Mouse (Mus musculus) lung, postnatal 0 days (tissue): Measurements from ENCODE around the gene Podn.

Experiments
- CTCF ChIP-seq: IDR thresholded peaks from 2 replicates; pipeline ENCODE4 v1.5.1; 2016; ENCODE audit warnings: antibody characterized with exemption, mild to moderate bottlenecking
- EP300 ChIP-seq: IDR thresholded peaks from 2 replicates; pipeline ENCODE4 v1.6.1; 2016; ENCODE audit warnings: antibody characterized with exemption, mild to moderate bottlenecking, control low read depth

- TF ChIP-seq CTCF (no peak), EP300 (no peak)
These were observed 116.1 kb downstream of the Podn start for GRCm38 (mm10) chr4:107980002-107980600.
